Mouse (Mus musculus) spleen, adult 2 months (tissue): ENCODE results near the gene Sash1. TPM values are rescaled to one million over a fixed set of nuclear protein-coding genes. Genes with fewer than 3 reads are reported as not detected.
A peak's percentile ranks its signal among the peaks of the same experiment; 100 is the strongest.

Source experiments
- DNase-seq, 2 experiments: peaks; one replicate each; pipeline versions ENCODE4 v3.0.0 to v3.0.0-alpha.2; 2012 to 2021; ENCODE audit warnings: low spot score in 2 of 2, low read depth in 1 of 2
- H3K27ac ChIP-seq: fragments of 200-500 bp; 2 replicates; pipeline ENCODE4 v1.5.1; 2012; ENCODE audit warnings: low read length, inconsistent platforms; ENCODE audit not compliant: insufficient read depth
- H3K27me3 ChIP-seq: fragments of 200-500 bp; 2 replicates; pipeline ENCODE4 v1.6.1; 2012; ENCODE audit warnings: mild to moderate bottlenecking, moderate library complexity, low read length, inconsistent platforms; ENCODE audit not compliant: control insufficient read depth, insufficient read depth
- H3K36me3 ChIP-seq: fragments of 200-500 bp; 2 replicates; pipeline ENCODE4 v1.6.1; 2012; ENCODE audit warnings: mild to moderate bottlenecking, low read length, inconsistent platforms; ENCODE audit not compliant: control insufficient read depth, insufficient read depth
- H3K4me1 ChIP-seq: fragments of 200-500 bp; 2 replicates; pipeline ENCODE4 v1.6.1; 2011; ENCODE audit warnings: inconsistent platforms; ENCODE audit not compliant: control insufficient read depth, insufficient read depth, insufficient read length
- H3K4me3 ChIP-seq: fragments of 200-500 bp; 2 replicates; pipeline ENCODE4 v1.5.1; 2011; ENCODE audit warnings: mild to moderate bottlenecking, inconsistent platforms; ENCODE audit not compliant: insufficient read depth, insufficient read length; ENCODE audit errors: extremely low read depth
- CTCF ChIP-seq: fragments of 200-500 bp; IDR thresholded peaks from 2 replicates; pipeline ENCODE4 v1.5.1; 2011; ENCODE audit warnings: mild to moderate bottlenecking, inconsistent platforms; ENCODE audit not compliant: insufficient read depth, insufficient read length, insufficient replicate concordance; ENCODE audit errors: extremely low read depth
- POLR2A ChIP-seq: fragments of 200-500 bp; IDR thresholded peaks from 2 replicates; pipeline ENCODE4 v1.6.1; 2011; ENCODE audit warnings: low read depth, low read length, inconsistent platforms
- WGBS: fragments of 180-500 bp; shearing (Covaris S2); methylation state at CpG from one replicate; pipeline ENCODE4 v1.1.7; 2018; 5-methylcytosine and 5-hydroxymethylcytosine counted together
- polyA plus RNA-seq: library from polyadenylated mRNA; depleted of rRNA; stranded (reverse); fragments of >200 nt; gene quantifications from 2 replicates; pipeline ENCODE4 v1.2.3, GENCODE M21; 2012; rRNA removed

The Sash1 gene
- polyA plus RNA-seq = 9.8 and 12.5 TPM in 2 replicates

GRCm38 (mm10) chr10:8885630-8886527 lies at the start of gene Sash1:
Gene Sash1, minus strand, starts transcription at chr10:8886070.
- Histone ChIP-seq H3K4me1 (no peaks in the 10 kb centered on the region; the same call in 1 of the 2 replicates), H3K27me3 (peaks cover 2% of the 10 kb centered on the region; the same call in 1 of the 2 replicates), H3K4me3 (peak within 1 kb of the TSS; percentile 60), H3K27ac (peak within 1 kb of the TSS; percentile 76), H3K36me3 (no peaks in the 10 kb centered on the region)
- DNase-seq = peak; percentile 3 to 16
- no peak for TF ChIP-seq POLR2A
- TF ChIP-seq CTCF = no peak
- under 1% methylated on average over 70 of the region's 80 CpGs for WGBS

- WGBS = 84% methylated on average over 4 of the region's 4 CpGs
- TF ChIP-seq POLR2A (no peak), CTCF (no peak)
- Histone ChIP-seq H3K4me1 (no peaks in the 10 kb centered on the region; the same call in 1 of the 2 replicates), H3K4me3 (no peak overlapping the region), H3K27me3 (no peaks in the 10 kb centered on the region), H3K27ac (no peak overlapping the region), H3K36me3 (no peaks in the 10 kb centered on the region)
- DNase-seq = no peak
Measured at GRCm38 (mm10) chr10:8935601-8936000, 49.7 kb upstream of the Sash1 start.

GRCm38 (mm10) chr10:8933451-8934372 lies 47.8 kb upstream of the Sash1 start:
- 54% methylated on average over 10 of the region's 10 CpGs for WGBS
- no peaks in the 10 kb centered on the region; the same call in 1 of the 2 replicates for H3K4me1 ChIP-seq
- no peaks in the 10 kb centered on the region for H3K27me3 ChIP-seq
- no peaks in the 10 kb centered on the region for H3K36me3 ChIP-seq
- no peak overlapping the region for H3K4me3 ChIP-seq
- DNase-seq = no peak
- TF ChIP-seq POLR2A (no peak), CTCF (no peak)
- H3K27ac ChIP-seq = no peak overlapping the region

- TF ChIP-seq CTCF (no peak), POLR2A (no peak)
- WGBS = 86% methylated on average over 8 of the region's 8 CpGs
- Histone ChIP-seq H3K4me3 (no peak overlapping the region), H3K36me3 (no peaks in the 10 kb centered on the region), H3K4me1 (no peaks in the 10 kb centered on the region; the same call in 1 of the 2 replicates), H3K27me3 (no peaks in the 10 kb centered on the region), H3K27ac (no peak overlapping the region)
- DNase-seq = no peak
Measured at GRCm38 (mm10) chr10:8931548-8932240, 45.8 kb upstream of the Sash1 start.

GRCm38 (mm10) chr10:8930672-8931071 lies 44.8 kb upstream of the Sash1 start:
- Histone ChIP-seq H3K36me3 (no peaks in the 10 kb centered on the region), H3K4me1 (peaks cover 5% of the 10 kb centered on the region), H3K4me3 (no peak overlapping the region), H3K27ac (no peak overlapping the region), H3K27me3 (no peaks in the 10 kb centered on the region)
- DNase-seq = no peak
- TF ChIP-seq POLR2A (no peak), CTCF (no peak)
